Mouse (Mus musculus): ENCODE measurements around the gene Smim5. TPM values are rescaled to one million over a fixed set of nuclear protein-coding genes. Genes with fewer than 3 reads are reported as not detected.

The Smim5 gene
- total and polyA plus RNA-seq, 3 experiments: 0.42 to 1.4 (median 0.98) TPM

- in situ Hi-C loops (cut with MboI; ENCODE audit: low pct_ligation_motif_present, low pct_unique_long_range_greater_than_20kb, low sequenced_read_pairs): no loop called here
- Histone ChIP-seq H3K79me2 (replicated peaks; ENCODE audit: control insufficient read depth, extremely low read depth, insufficient read depth, poor library complexity, severe bottlenecking) (no peaks in the 10 kb centered on the region), H3K9ac (ENCODE audit: insufficient read depth, low read depth) (no peak overlapping the region), H3K4me2 (ENCODE audit: insufficient read depth, low read depth, poor library complexity, severe bottlenecking) (no peak overlapping the region), H3K9me3 (replicated peaks; ENCODE audit: low read length) (no peaks in the 10 kb centered on the region), H3K27ac (ENCODE audit: insufficient read depth, low read depth) (no peak overlapping the region), H3K4me1 (ENCODE audit: control insufficient read depth in 1 of 2, insufficient read depth in 2 of 2) (peaks cover 25 to 60% of the 10 kb centered on the region in 2 experiments), H3K36me3 (replicated peaks in 1 of 2; ENCODE audit: control insufficient read depth in 1 of 2, insufficient read depth in 1 of 2, low read length in 1 of 2) (peaks cover 12 to 70% of the 10 kb centered on the region in 2 experiments), H3K27me3 (replicated peaks) (no peaks in the 10 kb centered on the region), H3K4me3 (replicated peaks in 1 of 3; ENCODE audit: low read depth in 2 of 3, low read length in 2 of 3, poor library complexity in 1 of 3) (no peak overlapping the region)
- TF ChIP-seq MAFK (IDR thresholded peaks at IDR 0.05; ENCODE audit: insufficient replicate concordance, low read length) (no peak), RCOR1 (conservative IDR thresholded peaks at IDR 0.05; ENCODE audit: low read depth, low read length) (no peak), MAZ (IDR thresholded peaks at IDR 0.05; ENCODE audit: low read depth, low read length) (no peak), E2F4 (IDR thresholded peaks at IDR 0.05; ENCODE audit: insufficient replicate concordance, low read depth, low read length) (no peak), USF1 (IDR thresholded peaks at IDR 0.05; ENCODE audit: low read depth, low read length) (no peak), BHLHE40 (IDR thresholded peaks at IDR 0.05; ENCODE audit: low read depth, low read length) (no peak), ZC3H11A (IDR thresholded peaks at IDR 0.05; ENCODE audit: low read depth, low read length) (no peak), CHD1 (IDR thresholded peaks at IDR 0.05; ENCODE audit: low read depth, low read length) (no peak), CTCF (conservative IDR thresholded peaks at IDR 0.05 in 1 of 2, IDR thresholded peaks at IDR 0.05 in 1 of 2; ENCODE audit: low read depth in 2 of 2, low read length in 2 of 2) (no peak), JUN (IDR thresholded peaks at IDR 0.05; ENCODE audit: insufficient read depth, low read depth, low read length) (no peak), ZNF384 (IDR thresholded peaks at IDR 0.05; ENCODE audit: low read depth, low read length) (no peak)
- dilution Hi-C loops (cut with MboI; ENCODE audit: extremely low pct_ligation_motif_present, extremely low pct_unique_long_range_greater_than_20kb, low sequenced_read_pairs): no loop called here
- no peak for DNase-seq (ENCODE audit: extremely low read depth)
Measured at GRCm38 (mm10) chr11:115906116-115906515, 6.3 kb downstream of the Smim5 start.

GRCm38 (mm10) chr11:115906521-115906920 is 6.8 kb downstream of the Smim5 start:
- H3K4me2 ChIP-seq (ENCODE audit: insufficient read depth, low read depth, poor library complexity, severe bottlenecking): no peak overlapping the region
- H3K9ac ChIP-seq (ENCODE audit: insufficient read depth, low read depth): no peak overlapping the region
- dilution Hi-C loops (cut with MboI; ENCODE audit: extremely low pct_ligation_motif_present, extremely low pct_unique_long_range_greater_than_20kb, low sequenced_read_pairs): no loop called here
- no peaks in the 10 kb centered on the region for H3K27me3 ChIP-seq (replicated peaks)
- H3K79me2 ChIP-seq (replicated peaks; ENCODE audit: control insufficient read depth, extremely low read depth, insufficient read depth, poor library complexity, severe bottlenecking): no peaks in the 10 kb centered on the region
- peaks cover 25 to 56% of the 10 kb centered on the region in 2 experiments for H3K4me1 ChIP-seq (ENCODE audit: control insufficient read depth in 1 of 2, insufficient read depth in 2 of 2)
- H3K4me3 ChIP-seq (replicated peaks in 1 of 3; ENCODE audit: low read depth in 2 of 3, low read length in 2 of 3, poor library complexity in 1 of 3): no peak overlapping the region
- TF ChIP-seq IRF4 (IDR thresholded peaks at IDR 0.05; ENCODE audit: low read depth, low read length) (no peak), UBTF (IDR thresholded peaks at IDR 0.05; ENCODE audit: low read depth, low read length) (no peak), MEF2A (IDR thresholded peaks at IDR 0.05; ENCODE audit: borderline replicate concordance, low read depth, low read length) (no peak), TBP (conservative IDR thresholded peaks at IDR 0.05; ENCODE audit: low read depth, low read length) (no peak), CHD1 (IDR thresholded peaks at IDR 0.05; ENCODE audit: low read depth, low read length) (no peak), CTCF (conservative IDR thresholded peaks at IDR 0.05 in 1 of 2, IDR thresholded peaks at IDR 0.05 in 1 of 2; ENCODE audit: low read depth in 2 of 2, low read length in 2 of 2) (no peak)
- H3K9me3 ChIP-seq (replicated peaks; ENCODE audit: low read length): no peaks in the 10 kb centered on the region
- no peak overlapping the region for H3K27ac ChIP-seq (ENCODE audit: insufficient read depth, low read depth)
- H3K36me3 ChIP-seq (replicated peaks in 1 of 2; ENCODE audit: control insufficient read depth in 1 of 2, insufficient read depth in 1 of 2, low read length in 1 of 2): peaks cover 16 to 70% of the 10 kb centered on the region in 2 experiments
- no peak for DNase-seq (ENCODE audit: extremely low read depth)
- in situ Hi-C loops (cut with MboI; ENCODE audit: low pct_ligation_motif_present, low pct_unique_long_range_greater_than_20kb, low sequenced_read_pairs): no loop called here

All from CH12.LX (cell line).